Mouse (Mus musculus) G1E (cell line): ENCODE results near the gene Ccdc146.

Experiments used
- CTCF ChIP-seq: IDR thresholded peaks from 2 replicates; pipeline ENCODE4 v1.5.1; 2012; ENCODE audit warnings: low read depth, low read length, inconsistent platforms, mixed read lengths
- GATA1 ChIP-seq: IDR thresholded peaks from 2 replicates; pipeline ENCODE4 v1.6.1; 2012; ENCODE audit warnings: borderline replicate concordance, low read length, inconsistent platforms, mixed read lengths
- POLR2AphosphoS5 ChIP-seq: IDR thresholded peaks from 2 replicates; pipeline ENCODE4 v1.6.1; 2012; ENCODE audit warnings: low read depth, low read length, inconsistent platforms; ENCODE audit not compliant: insufficient replicate concordance

DNA sequence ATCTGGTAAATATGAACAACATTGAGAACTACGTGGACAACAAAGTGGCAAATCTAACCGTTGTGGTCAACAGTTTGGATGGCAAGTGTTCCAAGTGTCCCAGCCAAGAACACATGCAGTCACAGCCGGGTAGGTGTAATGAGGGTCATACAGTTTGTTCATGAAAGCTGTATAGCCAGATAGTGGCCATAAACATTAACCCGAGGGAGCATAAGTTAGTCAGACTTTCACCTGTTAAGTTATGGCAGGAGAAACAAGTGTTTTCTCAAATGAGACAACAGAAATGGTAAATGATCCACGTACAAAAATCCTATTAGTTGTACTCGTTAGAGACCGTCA, 51.3 kb downstream of the Ccdc146 start:
- no peak for TF ChIP-seq CTCF
- TF ChIP-seq GATA1, result no peak
- TF ChIP-seq POLR2AphosphoS5, result no peak
